Mouse (Mus musculus) heart, adult 10 weeks (tissue): ENCODE measurements around the gene Asxl2. TPM values are rescaled to one million over a fixed set of nuclear protein-coding genes. Genes with fewer than 3 reads are reported as not detected.

ENCODE experiments used
- polyA plus RNA-seq: library from polyadenylated mRNA; stranded (reverse); fragments of 350-450 nt; fragmentation: Illumina TruSeq; extraction: RNeasy Lipid Tissue Mini Kit (QIAGEN cat#74804); gene quantifications from one replicate; pipeline ENCODE4 v1.2.3, GENCODE M21; 2014; ENCODE audit warnings: low read depth, low replicate concordance

Gene Asxl2
- polyA plus RNA-seq, result 11.4 TPM

DNA sequence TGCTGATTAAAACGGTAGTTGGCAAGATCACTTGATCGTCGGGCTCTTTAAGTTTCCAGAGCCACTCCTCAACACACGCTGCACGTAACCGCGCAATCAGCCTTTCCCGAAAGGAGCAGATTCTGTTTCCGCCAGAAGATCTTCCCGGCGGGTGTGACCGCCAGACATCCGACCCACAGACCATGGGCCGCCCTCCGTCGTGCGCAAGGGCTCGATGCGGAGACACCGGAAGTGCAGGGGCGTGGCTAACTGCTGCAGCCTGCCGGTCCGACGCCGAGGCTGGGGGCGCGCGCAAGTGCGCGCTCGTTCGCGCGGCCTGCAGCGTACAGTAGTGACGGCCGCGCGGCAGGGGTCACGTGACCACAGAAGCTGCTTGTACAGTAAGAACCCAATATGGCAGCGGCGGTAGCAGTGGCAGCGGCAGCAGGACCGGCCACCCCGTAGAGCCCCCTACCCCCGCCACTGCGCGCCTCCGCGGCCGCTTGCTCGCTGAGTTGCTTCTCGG is at the start of gene Asxl2:
Gene Asxl2 (plus strand): TSS at position 328 of the 505 bp plus-strand sequence.

Other genes starting within 250 kb of the Asxl2 start
- 98.5 TPM for gene Rab10, start 116.9 kb upstream of the Asxl2 start, polyA plus RNA-seq
- 5.7 TPM for gene Kif3c, start 61.7 kb upstream of the Asxl2 start, polyA plus RNA-seq
- gene Dtnb, start 145.5 kb downstream of the Asxl2 start, polyA plus RNA-seq, result 3.9 TPM